Mouse (Mus musculus) CH12.LX (cell line): Measurements from ENCODE around the gene Ltbp2. TPM values are rescaled to one million over a fixed set of nuclear protein-coding genes. Genes with fewer than 3 reads are reported as not detected.

Source experiments
- DNase-seq: peaks from one replicate; pipeline ENCODE4 v3.0.0-alpha.2; 2013; ENCODE audit errors: extremely low read depth
- H3K27ac ChIP-seq: 2 replicates; pipeline ENCODE4 v1.5.1; 2012; ENCODE audit warnings: low read depth, mild to moderate bottlenecking, control low read depth, moderate library complexity; ENCODE audit not compliant: insufficient read depth
- H3K27me3 ChIP-seq: replicated peaks from 2 replicates; pipeline ENCODE3; 2012; ENCODE audit warnings: inconsistent platforms
- H3K36me3 ChIP-seq, 2 experiments: replicated peaks in 1 of 2; 2 replicates each; pipeline versions ENCODE3 to v1.6.1; 2012; ENCODE audit warnings: inconsistent platforms in 1 of 2, low read length in 1 of 2, mild to moderate bottlenecking in 1 of 2, mixed read lengths in 1 of 2, moderate library complexity in 1 of 2; ENCODE audit not compliant: control insufficient read depth in 1 of 2, insufficient read depth in 1 of 2
- H3K4me1 ChIP-seq, 2 experiments: 2 replicates each; pipeline ENCODE4 v1.6.1; 2012; ENCODE audit warnings: inconsistent platforms in 1 of 2, moderate library complexity in 1 of 2; ENCODE audit not compliant: insufficient read depth in 2 of 2, control insufficient read depth in 1 of 2
- H3K4me2 ChIP-seq: 2 replicates; pipeline ENCODE4 v1.6.1; 2012; ENCODE audit warnings: low read depth, mild to moderate bottlenecking, control low read depth; ENCODE audit not compliant: poor library complexity, insufficient read depth, severe bottlenecking
- H3K4me3 ChIP-seq, 3 experiments: fragments of 150-350 bp in 1 of 3; sonication (generic) in 1 of 3; replicated peaks in 1 of 3; 2 replicates each; pipeline versions ENCODE3 to v1.5.1; 2011 to 2012; ENCODE audit warnings: low read depth in 2 of 3, low read length in 2 of 3, mild to moderate bottlenecking in 2 of 3, moderate library complexity in 2 of 3, control low read depth in 1 of 3, improper control_type of control experiment in 1 of 3, inconsistent platforms in 1 of 3, mixed read lengths in 1 of 3; ENCODE audit not compliant: poor library complexity in 1 of 3
- H3K79me2 ChIP-seq: replicated peaks from 2 replicates; pipeline ENCODE4 v1.6.1; 2012; ENCODE audit warnings: mild to moderate bottlenecking, moderate library complexity; ENCODE audit not compliant: control insufficient read depth, poor library complexity, insufficient read depth, severe bottlenecking; ENCODE audit errors: extremely low read depth
- H3K9ac ChIP-seq: 2 replicates; pipeline ENCODE4 v1.6.1; 2012; ENCODE audit warnings: low read depth, mild to moderate bottlenecking, control low read depth, moderate library complexity; ENCODE audit not compliant: insufficient read depth
- H3K9me3 ChIP-seq: replicated peaks from 2 replicates; pipeline ENCODE3; 2012; ENCODE audit warnings: low read length, inconsistent platforms, mixed read lengths
- BHLHE40 ChIP-seq: IDR thresholded peaks from 2 replicates; pipeline ENCODE4 v1.6.1; 2011; ENCODE audit warnings: mild to moderate bottlenecking, low read depth, low read length, improper control_type of control experiment
- CHD2 ChIP-seq: IDR thresholded peaks from 2 replicates; pipeline ENCODE4 v1.6.1; 2011; ENCODE audit warnings: low read length, improper control_type of control experiment
- CTCF ChIP-seq, 2 experiments: IDR thresholded peaks in 1 of 2; conservative IDR thresholded peaks in 1 of 2; 2 replicates each; pipeline ENCODE4 v1.5.1; 2011 to 2012; ENCODE audit warnings: low read depth in 2 of 2, low read length in 2 of 2, improper control_type of control experiment in 1 of 2, inconsistent platforms in 1 of 2, mild to moderate bottlenecking in 1 of 2, moderate library complexity in 1 of 2
- ELF1 ChIP-seq: IDR thresholded peaks from 2 replicates; pipeline ENCODE4 v1.6.1; 2014; ENCODE audit warnings: low read depth, mild to moderate bottlenecking, inconsistent platforms, low read length, improper control_type of control experiment
- GABPA ChIP-seq: IDR thresholded peaks from 2 replicates; pipeline ENCODE4 v1.6.1; 2012; ENCODE audit warnings: low read depth, low read length, improper control_type of control experiment, inconsistent platforms; ENCODE audit not compliant: insufficient replicate concordance
- HCFC1 ChIP-seq: IDR thresholded peaks from 2 replicates; pipeline ENCODE4 v1.6.1; 2012; ENCODE audit warnings: low read depth, mild to moderate bottlenecking, inconsistent platforms, low read length, improper control_type of control experiment
- IRF4 ChIP-seq: IDR thresholded peaks from 2 replicates; pipeline ENCODE4 v1.6.1; 2014; ENCODE audit warnings: low read depth, mild to moderate bottlenecking, inconsistent platforms, low read length, improper control_type of control experiment
- JUN ChIP-seq: IDR thresholded peaks from 2 replicates; pipeline ENCODE4 v1.6.1; 2011; ENCODE audit warnings: low read depth, mild to moderate bottlenecking, low read length, improper control_type of control experiment, moderate library complexity; ENCODE audit not compliant: insufficient read depth
- KAT2A ChIP-seq: IDR thresholded peaks from 2 replicates; pipeline ENCODE4 v1.6.1; 2012; ENCODE audit warnings: low read length, improper control_type of control experiment, inconsistent platforms; ENCODE audit not compliant: insufficient replicate concordance
- MAFK ChIP-seq: IDR thresholded peaks from 2 replicates; pipeline ENCODE4 v1.6.1; 2011; ENCODE audit warnings: low read length, improper control_type of control experiment; ENCODE audit not compliant: insufficient replicate concordance
- MEF2A ChIP-seq: IDR thresholded peaks from 2 replicates; pipeline ENCODE4 v1.6.1; 2014; ENCODE audit warnings: low read depth, mild to moderate bottlenecking, inconsistent platforms, low read length, improper control_type of control experiment, borderline replicate concordance
- NELFE ChIP-seq: IDR thresholded peaks from 2 replicates; pipeline ENCODE4 v1.6.1; 2011; ENCODE audit warnings: low read depth, low read length, improper control_type of control experiment
- NRF1 ChIP-seq: IDR thresholded peaks from 2 replicates; pipeline ENCODE4 v1.6.1; 2014; ENCODE audit warnings: low read depth, mild to moderate bottlenecking, inconsistent platforms, low read length, improper control_type of control experiment, moderate library complexity
- PAX5 ChIP-seq: IDR thresholded peaks from 2 replicates; pipeline ENCODE4 v1.6.1; 2012; ENCODE audit warnings: low read length, inconsistent platforms, mixed read lengths
- POLR2A ChIP-seq: IDR thresholded peaks from 2 replicates; pipeline ENCODE4 v1.6.1; 2011; ENCODE audit warnings: low read depth, mild to moderate bottlenecking, improper control_type of control experiment, low read length
- RAD21 ChIP-seq: IDR thresholded peaks from 2 replicates; pipeline ENCODE4 v1.6.1; 2011; ENCODE audit warnings: low read depth, mild to moderate bottlenecking, low read length, improper control_type of control experiment, moderate library complexity
- RCOR1 ChIP-seq: conservative IDR thresholded peaks from 2 replicates; pipeline ENCODE4 v1.6.1; 2012; ENCODE audit warnings: low read depth, mild to moderate bottlenecking, inconsistent platforms, low read length, improper control_type of control experiment
- TBP ChIP-seq: conservative IDR thresholded peaks from 2 replicates; pipeline ENCODE4 v1.6.1; 2011; ENCODE audit warnings: low read depth, low read length, improper control_type of control experiment
- UBTF ChIP-seq: IDR thresholded peaks from 2 replicates; pipeline ENCODE4 v1.6.1; 2012; ENCODE audit warnings: low read depth, mild to moderate bottlenecking, inconsistent platforms, low read length, improper control_type of control experiment, moderate library complexity
- USF2 ChIP-seq: conservative IDR thresholded peaks from 2 replicates; pipeline ENCODE4 v1.6.1; 2011; ENCODE audit warnings: low read depth, low read length, improper control_type of control experiment
- ZKSCAN1 ChIP-seq: IDR thresholded peaks from 2 replicates; pipeline ENCODE4 v1.6.1; 2012; ENCODE audit warnings: low read depth, inconsistent platforms, low read length, improper control_type of control experiment, borderline replicate concordance
- dilution Hi-C: fragments of 300-500 bp; cut with MboI; formaldehyde crosslinking; loops from 2 replicates; pipeline ENCODE4 v1.14.3; 2020; ENCODE audit warnings: low sequenced_read_pairs; ENCODE audit not compliant: extremely low pct_unique_long_range_greater_than_20kb, extremely low pct_ligation_motif_present
- in situ Hi-C: fragments of 300-500 bp; cut with MboI; formaldehyde crosslinking; loops from 3 replicates; pipeline ENCODE4 v1.14.3; 2019; ENCODE audit warnings: low sequenced_read_pairs, low pct_ligation_motif_present, low pct_unique_long_range_greater_than_20kb, mixed read lengths
- polyA plus RNA-seq: library from polyadenylated mRNA; unstranded; fragments of >175 nt; gene quantifications from 2 replicates; pipeline ENCODE4 v1.2.1, GENCODE M21; 2012; ENCODE audit warnings: low read depth; ENCODE audit not compliant: insufficient read length
- total RNA-seq, 2 experiments: library from RNA; depleted of rRNA; stranded (reverse); fragments of 300-350 nt in 1 of 2; fragments of >200 nt in 1 of 2; gene quantifications; 2 replicates each; pipeline ENCODE4 v1.2.3; 2012 to 2014

Ltbp2 gene
- total and polyA plus RNA-seq, 3 experiments, result 0.25 to 0.97 TPM; not detected in 1

DNA sequence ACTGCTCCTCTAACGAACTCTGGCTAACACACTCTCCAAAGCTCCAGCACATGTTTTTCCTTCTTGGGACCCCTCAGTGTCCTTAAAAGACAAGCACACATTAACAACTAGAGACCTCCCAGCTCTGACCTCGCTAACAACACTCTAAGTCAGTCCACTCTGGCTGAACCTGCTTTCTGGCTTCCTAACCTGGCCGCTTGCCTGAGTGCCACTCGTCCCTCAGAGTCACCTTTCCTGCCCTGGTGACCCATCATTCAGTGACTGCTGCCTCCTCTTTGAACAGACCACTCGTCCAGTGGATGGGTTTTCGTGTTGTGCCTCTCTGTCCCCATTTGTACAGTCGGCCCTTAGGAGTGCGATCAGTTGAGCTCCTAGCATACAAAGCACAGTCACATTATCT lies 19.8 kb downstream of the Ltbp2 start:
- no peak for DNase-seq
- dilution Hi-C loops (no loop called here), in situ Hi-C loops (no loop called here)
- no peaks in the 10 kb centered on the region for H3K9me3 ChIP-seq
- no peaks in the 10 kb centered on the region for H3K36me3 ChIP-seq
- no peaks in the 10 kb centered on the region for H3K27me3 ChIP-seq
- H3K4me1 ChIP-seq, result peaks cover 13 to 31% of the 10 kb centered on the region in 2 experiments
- no peak for TF ChIP-seq RCOR1
- TF ChIP-seq MEF2A, result no peak
- TF ChIP-seq KAT2A, result no peak
- no peak for TF ChIP-seq POLR2A
- no peak for TF ChIP-seq NELFE
- TF ChIP-seq TBP, result no peak
- no peak for TF ChIP-seq RAD21
- no peak for TF ChIP-seq GABPA
- no peak for TF ChIP-seq ZKSCAN1
- TF ChIP-seq, all 38 proteins: peak for 0
- H3K27ac ChIP-seq, result no peak overlapping the region
- no peak overlapping the region for H3K9ac ChIP-seq
- no peak overlapping the region for H3K4me3 ChIP-seq
- H3K4me2 ChIP-seq, result no peak overlapping the region
- no peaks in the 10 kb centered on the region for H3K79me2 ChIP-seq

DNA sequence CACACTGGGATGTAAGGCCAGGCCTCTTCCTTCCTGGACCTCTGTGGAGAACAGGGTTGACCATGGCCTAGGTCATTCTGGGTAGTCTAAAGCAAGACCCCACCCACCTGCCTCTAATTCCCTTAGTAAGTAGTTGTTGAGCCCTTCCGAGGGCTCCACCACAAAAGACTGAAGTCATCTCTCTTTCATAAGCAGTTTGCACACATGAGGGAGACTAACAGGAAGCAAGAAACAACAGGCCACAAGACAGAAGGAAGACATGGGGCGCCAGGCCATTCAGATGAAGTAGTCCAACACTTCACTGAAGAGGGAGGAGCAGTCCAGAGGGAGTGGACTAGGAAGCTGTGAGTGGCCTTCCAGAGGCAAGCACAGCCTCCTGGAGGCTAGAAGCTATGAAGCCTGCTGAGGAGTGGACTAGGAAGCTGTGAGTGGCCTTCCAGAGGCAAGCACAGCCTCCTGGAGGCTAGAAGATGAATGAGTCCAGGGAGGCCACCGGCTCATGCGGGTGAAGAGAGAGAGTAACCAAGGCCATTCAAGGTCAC lies 21.2 kb downstream of the Ltbp2 start:
- in situ Hi-C loops (no loop called here), dilution Hi-C loops (no loop called here)
- no peak overlapping the region for H3K27ac ChIP-seq
- no peaks in the 10 kb centered on the region for H3K27me3 ChIP-seq
- no peaks in the 10 kb centered on the region for H3K79me2 ChIP-seq
- no peak for TF ChIP-seq HCFC1
- no peak for TF ChIP-seq BHLHE40
- TF ChIP-seq CTCF (conservative IDR thresholded peaks at IDR 0.05 in 1 of 2, IDR thresholded peaks at IDR 0.05 in 1 of 2; ENCODE audit: low read depth in 2 of 2, low read length in 2 of 2), result no peak
- TF ChIP-seq PAX5, result no peak
- TF ChIP-seq MAFK, result no peak
- no peak for TF ChIP-seq UBTF
- no peak for TF ChIP-seq KAT2A
- no peak for TF ChIP-seq NRF1
- no peak for TF ChIP-seq IRF4
- no peak for TF ChIP-seq USF2
- no peak for TF ChIP-seq ELF1
- no peak for TF ChIP-seq JUN
- no peak for TF ChIP-seq CHD2
- TF ChIP-seq, all 38 proteins: peak for 0
- H3K4me1 ChIP-seq, result peaks cover 16 to 44% of the 10 kb centered on the region in 2 experiments
- no peaks in the 10 kb centered on the region for H3K9me3 ChIP-seq
- no peaks in the 10 kb centered on the region for H3K36me3 ChIP-seq
- H3K4me2 ChIP-seq, result no peak overlapping the region
- H3K4me3 ChIP-seq, result no peak overlapping the region
- DNase-seq, result no peak
- H3K9ac ChIP-seq, result no peak overlapping the region
